In genomic region chr5:91843044-91843443, GRCm38 (mm10) we compare ENCODE assay signal across 19 mouse cellular contexts.
A peak's percentile ranks its signal among the peaks of the same experiment; 100 is the strongest.
DNase-seq lines count a peak whose midpoint lies in the region; ATAC-seq lines count a peak whose summit lies in the region.
"Had no signal": no experiment of that assay in that cellular context is flagged by ENCODE, and none has a peak within 500 bp of the region (broad histone marks: within the 10 kb centered on the region; RNA-seq: fewer than 3 reads in every experiment).

No protein-coding gene starts in this region.

- peak; percentile 78 for ATAC-seq in forebrain, embryonic 15.5 days (replicated peaks)
- no peak for ATAC-seq in limb, embryonic 12.5 days (ENCODE audit: insufficient number of reproducible peaks, insufficient read depth, low FRiP score, low TSS enrichment, low read depth)
- no peak for ATAC-seq in embryonic facial prominence, embryonic 14.5 days (ENCODE audit: low read depth)
- no peak for ATAC-seq in limb, embryonic 15.5 days (ENCODE audit: insufficient number of reproducible peaks, low FRiP score, low TSS enrichment, low read depth)
- ATAC-seq: intestine, embryonic 15.5 days; midbrain, embryonic 16.5 days; Patski had no signal

- H3K4me2 ChIP-seq in forebrain, embryonic 15.5 days (replicated peaks) = no peak overlapping the region
- no peak overlapping the region for H3K4me2 ChIP-seq in limb, embryonic 12.5 days
- no peak overlapping the region for H3K4me2 ChIP-seq in embryonic facial prominence, embryonic 14.5 days (ENCODE audit: low read depth, low read length)
- H3K4me2 ChIP-seq in limb, embryonic 15.5 days = no peak overlapping the region
- H3K4me2 ChIP-seq: heart, embryonic 13.5 days; intestine, embryonic 15.5 days had no signal

- H3K27ac ChIP-seq in forebrain, embryonic 15.5 days (replicated peaks) = peak overlapping the region; percentile 59
- no peak overlapping the region; the same call in 1 of the 2 replicates for H3K27ac ChIP-seq in forebrain, embryonic 10.5 days
- H3K27ac ChIP-seq in limb, embryonic 12.5 days = peak overlapping the region; percentile 64; the same call in 1 of the 2 replicates
- H3K27ac ChIP-seq in limb, embryonic 10.5 days = no peak overlapping the region
- peak overlapping the region; percentile 81 for H3K27ac ChIP-seq in embryonic facial prominence, embryonic 14.5 days (replicated peaks; ENCODE audit: low read depth, low read length)
- peak overlapping the region; percentile 78 for H3K27ac ChIP-seq in limb, embryonic 15.5 days
- H3K27ac ChIP-seq: heart, embryonic 13.5 days; intestine, embryonic 15.5 days; kidney, postnatal 0 days had no signal

- WGBS in forebrain, embryonic 15.5 days = 71% methylated on average over 4 of the region's 4 CpGs
- 82% methylated on average over 4 of the region's 4 CpGs for WGBS in forebrain, embryonic 10.5 days
- 68% methylated on average over 4 of the region's 4 CpGs for WGBS in limb, embryonic 12.5 days
- WGBS in limb, embryonic 10.5 days = 80% methylated on average over 4 of the region's 4 CpGs
- 38% methylated on average over 4 of the region's 4 CpGs for WGBS in embryonic facial prominence, embryonic 14.5 days
- 43% methylated on average over 4 of the region's 4 CpGs for WGBS in limb, embryonic 15.5 days

- H3K36me3 ChIP-seq in forebrain, embryonic 15.5 days = no peaks in the 10 kb centered on the region
- no peaks in the 10 kb centered on the region for H3K36me3 ChIP-seq in forebrain, embryonic 10.5 days (replicated peaks)
- no peaks in the 10 kb centered on the region for H3K36me3 ChIP-seq in limb, embryonic 12.5 days
- H3K36me3 ChIP-seq in limb, embryonic 10.5 days = no peaks in the 10 kb centered on the region
- H3K36me3 ChIP-seq in embryonic facial prominence, embryonic 14.5 days (ENCODE audit: control insufficient read depth, insufficient read depth, low read length) = no peaks in the 10 kb centered on the region
- no peaks in the 10 kb centered on the region for H3K36me3 ChIP-seq in limb, embryonic 15.5 days
- H3K36me3 ChIP-seq: heart, embryonic 13.5 days; intestine, embryonic 15.5 days had no signal

- H3K4me1 ChIP-seq in forebrain, embryonic 15.5 days = 0 out of 2 replicates have a peak, but pooled peaks cover 5% of the 10 kb centered on the region
- H3K4me1 ChIP-seq in forebrain, embryonic 10.5 days = no peaks in the 10 kb centered on the region
- peaks cover 25% of the 10 kb centered on the region for H3K4me1 ChIP-seq in limb, embryonic 12.5 days (replicated peaks)
- H3K4me1 ChIP-seq in limb, embryonic 10.5 days = peaks cover 14% of the 10 kb centered on the region
- H3K4me1 ChIP-seq in embryonic facial prominence, embryonic 14.5 days (ENCODE audit: control insufficient read depth, insufficient read depth, low read length) = peaks cover 19% of the 10 kb centered on the region
- peaks cover 13% of the 10 kb centered on the region for H3K4me1 ChIP-seq in limb, embryonic 15.5 days
- H3K4me1 ChIP-seq: intestine, embryonic 15.5 days had no signal

- no peaks in the 10 kb centered on the region for H3K27me3 ChIP-seq in forebrain, embryonic 15.5 days
- H3K27me3 ChIP-seq in forebrain, embryonic 10.5 days (ENCODE audit: poor library complexity, severe bottlenecking) = no peaks in the 10 kb centered on the region
- H3K27me3 ChIP-seq in limb, embryonic 12.5 days = 0 out of 2 replicates have a peak, but pooled peaks cover 3% of the 10 kb centered on the region
- H3K27me3 ChIP-seq in limb, embryonic 10.5 days (ENCODE audit: low read depth, poor library complexity, severe bottlenecking) = no peaks in the 10 kb centered on the region
- H3K27me3 ChIP-seq in embryonic facial prominence, embryonic 14.5 days (replicated peaks; ENCODE audit: control insufficient read depth, insufficient read depth, low read length) = no peaks in the 10 kb centered on the region
- H3K27me3 ChIP-seq in limb, embryonic 15.5 days = no peaks in the 10 kb centered on the region
- H3K27me3 ChIP-seq: heart, embryonic 13.5 days; intestine, embryonic 15.5 days; Patski had no signal

- H3K9me3 ChIP-seq in forebrain, embryonic 15.5 days = no peaks in the 10 kb centered on the region
- no peaks in the 10 kb centered on the region for H3K9me3 ChIP-seq in forebrain, embryonic 10.5 days
- H3K9me3 ChIP-seq in limb, embryonic 12.5 days = no peaks in the 10 kb centered on the region
- H3K9me3 ChIP-seq in limb, embryonic 10.5 days (replicated peaks) = no peaks in the 10 kb centered on the region
- no peaks in the 10 kb centered on the region for H3K9me3 ChIP-seq in embryonic facial prominence, embryonic 14.5 days (ENCODE audit: control insufficient read depth, low read length)
- no peaks in the 10 kb centered on the region for H3K9me3 ChIP-seq in limb, embryonic 15.5 days
- H3K9me3 ChIP-seq: heart, embryonic 13.5 days; intestine, embryonic 15.5 days had no signal

- H3K9ac ChIP-seq in forebrain, embryonic 15.5 days (replicated peaks) = no peak overlapping the region
- no peak overlapping the region for H3K9ac ChIP-seq in limb, embryonic 12.5 days (replicated peaks)
- H3K9ac ChIP-seq in embryonic facial prominence, embryonic 14.5 days (ENCODE audit: low read depth, low read length) = no peak overlapping the region
- no peak overlapping the region for H3K9ac ChIP-seq in limb, embryonic 15.5 days
- H3K9ac ChIP-seq: heart, embryonic 13.5 days; intestine, embryonic 15.5 days had no signal

- no peak for DNase-seq in forebrain, embryonic 10.5 days (ENCODE audit: extremely low spot score, low spot score)
- DNase-seq in limb, embryonic 10.5 days (ENCODE audit: low spot score) = no peak
- DNase-seq in embryonic facial prominence, embryonic 14.5 days (ENCODE audit: low spot score) = peak; percentile 82
- DNase-seq in thymus, postnatal 14 days = no peak
- no peak for DNase-seq in kidney, adult 11 months
- DNase-seq: cerebellum, adult 18-20 months; gastrocnemius, postnatal 25 days; liver; lung, adult 2 months; right cerebral cortex, postnatal 14 days; thymus, postnatal 4 days had no signal

- no peak overlapping the region for H3K4me3 ChIP-seq in forebrain, embryonic 15.5 days
- no peak overlapping the region for H3K4me3 ChIP-seq in forebrain, embryonic 10.5 days
- H3K4me3 ChIP-seq in limb, embryonic 12.5 days (replicated peaks) = no peak overlapping the region
- H3K4me3 ChIP-seq in limb, embryonic 10.5 days = no peak overlapping the region
- H3K4me3 ChIP-seq in embryonic facial prominence, embryonic 14.5 days (ENCODE audit: low read depth, low read length) = no peak overlapping the region
- H3K4me3 ChIP-seq in limb, embryonic 15.5 days = no peak overlapping the region
- H3K4me3 ChIP-seq: heart, embryonic 13.5 days; intestine, embryonic 15.5 days had no signal

Comparison
In these comparisons a context has a peak if more than half of its experiments do, and no peak if none do; other contexts are left out.
1. H3K27ac ChIP-seq: peak in forebrain, embryonic 15.5 days (single experiment), limb, embryonic 12.5 days (single experiment), embryonic facial prominence, embryonic 14.5 days (single experiment) and limb, embryonic 15.5 days (single experiment); none in forebrain, embryonic 10.5 days (single experiment) and limb, embryonic 10.5 days (single experiment).